Mouse (Mus musculus) neural tube, embryonic 12.5 days (tissue): ENCODE measurements around the gene Olfr750. TPM values are rescaled to one million over a fixed set of nuclear protein-coding genes. Genes with fewer than 3 reads are reported as not detected.
A peak's percentile ranks its signal among the peaks of the same experiment; 100 is the strongest.
"Not testable (repeated sequence)": the region's sequence is repeated elsewhere in the genome, so short reads cannot be mapped to it uniquely, and the experiment has no call there.

Source experiments
- ATAC-seq: fragments of 200-750 bp; cut with Nextera tagmentation; 2 replicates; pipeline ENCODE4 v1.8.0; 2017; ENCODE audit warnings: low read depth, mild to moderate bottlenecking, moderate TSS enrichment, moderate library complexity; ENCODE audit not compliant: low FRiP score
- H3K27ac ChIP-seq: fragments of 300-500 bp; sonication (generic); 2 replicates; pipeline ENCODE4 v1.5.1; 2016
- H3K27me3 ChIP-seq: fragments of 300-500 bp; sonication (generic); replicated peaks from 2 replicates; pipeline ENCODE4 v1.6.1; 2016; ENCODE audit warnings: mild to moderate bottlenecking
- H3K36me3 ChIP-seq: fragments of 300-500 bp; sonication (generic); 2 replicates; pipeline ENCODE4 v1.6.1; 2016; ENCODE audit warnings: mild to moderate bottlenecking
- H3K4me1 ChIP-seq: fragments of 300-500 bp; sonication (generic); 2 replicates; pipeline ENCODE4 v1.6.1; 2016
- H3K4me2 ChIP-seq: fragments of 300-500 bp; sonication (generic); replicated peaks from 2 replicates; pipeline ENCODE4 v1.6.1; 2016; ENCODE audit warnings: mild to moderate bottlenecking
- H3K4me3 ChIP-seq: fragments of 300-500 bp; sonication (generic); 2 replicates; pipeline ENCODE4 v1.5.1; 2016
- H3K9ac ChIP-seq: fragments of 300-500 bp; sonication (generic); 2 replicates; pipeline ENCODE4 v1.6.1; 2016; ENCODE audit warnings: mild to moderate bottlenecking
- H3K9me3 ChIP-seq: fragments of 300-500 bp; sonication (generic); 2 replicates; pipeline ENCODE4 v1.6.1; 2016; ENCODE audit warnings: mild to moderate bottlenecking
- WGBS: fragments of 180-500 bp; shearing (Covaris S2); methylation state at CpG from one replicate; pipeline ENCODE4 v1.1.7; 2016; 5-methylcytosine and 5-hydroxymethylcytosine counted together
- polyA plus RNA-seq: library from polyadenylated mRNA; unstranded; fragments of >200 nt; fragmentation: Nextera tagmentation; extraction: Ambion mirVana; gene quantifications from 2 replicates; pipeline ENCODE4 v1.2.1, GENCODE M21; 2016

Gene Olfr750
- polyA plus RNA-seq = not detected in 2 replicates

- Histone ChIP-seq H3K4me2 (no peak within 1 kb of the TSS), H3K9ac (no peak within 1 kb of the TSS), H3K4me3 (no peak within 1 kb of the TSS), H3K27ac (no peak within 1 kb of the TSS), H3K36me3 (no peaks in the 10 kb centered on the region), H3K27me3 (no peaks in the 10 kb centered on the region), H3K4me1 (no peaks in the 10 kb centered on the region), H3K9me3 (no peaks in the 10 kb centered on the region)
- WGBS = 86% methylated on average over 3 of the region's 3 CpGs
- ATAC-seq = no peak
Observed at GRCm38 (mm10) chr14:51074335-51074734, at the start of gene Olfr750. Gene Olfr750 (minus strand): TSS chr14:51074435.

GRCm38 (mm10) chr14:51113916-51114560, 39.8 kb upstream of the Olfr750 start, which contains the start of gene Eddm3b:
Gene Eddm3b (plus strand): TSS chr14:51114426.
- ATAC-seq = no peak
- Histone ChIP-seq H3K4me3 (no peak within 1 kb of the TSS), H3K36me3 (no peaks in the 10 kb centered on the region), H3K4me2 (no peak within 1 kb of the TSS), H3K4me1 (no peaks in the 10 kb centered on the region), H3K9ac (no peak within 1 kb of the TSS), H3K27me3 (no peaks in the 10 kb centered on the region), H3K27ac (no peak within 1 kb of the TSS), H3K9me3 (no peaks in the 10 kb centered on the region; the same call in 1 of the 2 replicates)
- WGBS = 56% methylated on average over 12 of the region's 12 CpGs

- Histone ChIP-seq H3K27me3 (no peaks in the 10 kb centered on the region), H3K27ac (no peak overlapping the region), H3K36me3 (no peaks in the 10 kb centered on the region), H3K9ac (no peak overlapping the region), H3K4me2 (no peak overlapping the region), H3K4me1 (no peaks in the 10 kb centered on the region), H3K9me3 (no peaks in the 10 kb centered on the region; the same call in 1 of the 2 replicates), H3K4me3 (no peak overlapping the region)
- ATAC-seq = no peak
- 41% methylated on average over 9 of the region's 9 CpGs for WGBS
Observed at GRCm38 (mm10) chr14:51113476-51113875, 39.2 kb upstream of the Olfr750 start.

- ATAC-seq = no peak
- Histone ChIP-seq H3K27ac (no peak overlapping the region), H3K4me2 (no peak overlapping the region), H3K9ac (no peak overlapping the region), H3K4me1 (no peaks in the 10 kb centered on the region), H3K27me3 (no peaks in the 10 kb centered on the region), H3K4me3 (no peak overlapping the region), H3K9me3 (no peaks in the 10 kb centered on the region; the same call in 1 of the 2 replicates), H3K36me3 (no peaks in the 10 kb centered on the region)
- WGBS = 83% methylated on average over 3 of the region's 3 CpGs
Observed at GRCm38 (mm10) chr14:51111966-51112365, 37.7 kb upstream of the Olfr750 start.

- no peak for ATAC-seq
- no peak overlapping the region for H3K9ac ChIP-seq
- no peak overlapping the region for H3K4me3 ChIP-seq
- H3K9me3 ChIP-seq = no peaks in the 10 kb centered on the region; the same call in 1 of the 2 replicates
- no peaks in the 10 kb centered on the region for H3K4me1 ChIP-seq
- no peak overlapping the region for H3K27ac ChIP-seq
- no peaks in the 10 kb centered on the region for H3K27me3 ChIP-seq
- no peaks in the 10 kb centered on the region for H3K36me3 ChIP-seq
- H3K4me2 ChIP-seq = no peak overlapping the region
Observed at GRCm38 (mm10) chr14:51106449-51106967, 32.3 kb upstream of the Olfr750 start.

- no peaks in the 10 kb centered on the region for H3K27me3 ChIP-seq
- no peak overlapping the region for H3K4me2 ChIP-seq
- H3K9ac ChIP-seq = no peak overlapping the region
- H3K4me3 ChIP-seq = no peak overlapping the region
- 91% methylated on average over 2 of the region's 2 CpGs for WGBS
- H3K9me3 ChIP-seq = no peaks in the 10 kb centered on the region
- H3K4me1 ChIP-seq = no peaks in the 10 kb centered on the region
- ATAC-seq = no peak
- no peak overlapping the region for H3K27ac ChIP-seq
- no peaks in the 10 kb centered on the region for H3K36me3 ChIP-seq
Observed at GRCm38 (mm10) chr14:51104366-51104765, 30.1 kb upstream of the Olfr750 start.

GRCm38 (mm10) chr14:51103217-51103616, 29.0 kb upstream of the Olfr750 start:
- 56% methylated on average over 3 of the region's 3 CpGs for WGBS
- Histone ChIP-seq H3K4me3 (no peak overlapping the region), H3K4me1 (no peaks in the 10 kb centered on the region), H3K27me3 (no peaks in the 10 kb centered on the region), H3K9ac (no peak overlapping the region), H3K36me3 (no peaks in the 10 kb centered on the region), H3K27ac (no peak overlapping the region), H3K9me3 (no peaks in the 10 kb centered on the region), H3K4me2 (no peak overlapping the region)
- no peak for ATAC-seq

GRCm38 (mm10) chr14:51101284-51101683, 27.0 kb upstream of the Olfr750 start:
- no peaks in the 10 kb centered on the region for H3K36me3 ChIP-seq
- no peaks in the 10 kb centered on the region for H3K4me1 ChIP-seq
- H3K4me3 ChIP-seq = no peak overlapping the region
- no peak overlapping the region for H3K9ac ChIP-seq
- H3K9me3 ChIP-seq = no peaks in the 10 kb centered on the region
- no peaks in the 10 kb centered on the region for H3K27me3 ChIP-seq
- no peak overlapping the region for H3K27ac ChIP-seq
- WGBS = 84% methylated on average over 9 of the region's 9 CpGs
- no peak for ATAC-seq
- H3K4me2 ChIP-seq = no peak overlapping the region

- Histone ChIP-seq H3K4me2 (no peak overlapping the region), H3K27ac (no peak overlapping the region), H3K27me3 (no peaks in the 10 kb centered on the region), H3K9ac (no peak overlapping the region), H3K4me3 (no peak overlapping the region), H3K9me3 (no peaks in the 10 kb centered on the region), H3K36me3 (no peaks in the 10 kb centered on the region), H3K4me1 (no peaks in the 10 kb centered on the region)
- no peak for ATAC-seq
- WGBS = 94% methylated on average over 11 of the region's 11 CpGs
Observed at GRCm38 (mm10) chr14:51098921-51099320, 24.7 kb upstream of the Olfr750 start.

- H3K4me1 ChIP-seq, H3K9me3 ChIP-seq, H3K27me3 ChIP-seq, H3K4me2 ChIP-seq, H3K4me3 ChIP-seq, H3K36me3 ChIP-seq, H3K9ac ChIP-seq, H3K27ac ChIP-seq: not testable (repeated sequence)
- 25% methylated on average over 1 of the region's 1 CpGs for WGBS
- ATAC-seq = 0 out of 2 replicates have a peak, but pooled peaks have one; percentile 52
Observed at GRCm38 (mm10) chr14:51098300-51098699, 24.1 kb upstream of the Olfr750 start.

GRCm38 (mm10) chr14:51095736-51096524, 21.7 kb upstream of the Olfr750 start:
- Histone ChIP-seq H3K4me1 (no peaks in the 10 kb centered on the region), H3K4me2 (no peak overlapping the region), H3K27me3 (no peaks in the 10 kb centered on the region), H3K4me3 (no peak overlapping the region), H3K9me3 (no peaks in the 10 kb centered on the region), H3K36me3 (no peaks in the 10 kb centered on the region), H3K27ac (no peak overlapping the region), H3K9ac (no peak overlapping the region)
- WGBS = 69% methylated on average over 9 of the region's 9 CpGs
- no peak for ATAC-seq

- WGBS = 72% methylated on average over 9 of the region's 9 CpGs
- ATAC-seq = no peak
- no peak overlapping the region for H3K9ac ChIP-seq
Observed at GRCm38 (mm10) chr14:51094921-51095320, 20.7 kb upstream of the Olfr750 start.

More at GRCm38 (mm10) chr14:51094921-51095320, 20.7 kb upstream of the Olfr750 start:
- H3K27me3 ChIP-seq = no peaks in the 10 kb centered on the region
- H3K27ac ChIP-seq = no peak overlapping the region
- no peak overlapping the region for H3K4me3 ChIP-seq
- H3K4me1 ChIP-seq = no peaks in the 10 kb centered on the region
- no peak overlapping the region for H3K4me2 ChIP-seq
- H3K36me3 ChIP-seq = no peaks in the 10 kb centered on the region
- H3K9me3 ChIP-seq = no peaks in the 10 kb centered on the region
